Mouse (Mus musculus) limb, embryonic 12.5 days (tissue): ENCODE results near the gene Lrrn4cl. TPM values are rescaled to one million over a fixed set of nuclear protein-coding genes. Genes with fewer than 3 reads are reported as not detected.

ENCODE experiments used
- ATAC-seq: fragments of 200-750 bp; cut with Nextera tagmentation; 2 replicates; pipeline ENCODE4 v1.8.0; 2017; ENCODE audit warnings: low read depth, moderate TSS enrichment; ENCODE audit not compliant: insufficient number of reproducible peaks, insufficient read depth, low FRiP score, low TSS enrichment
- H3K27ac ChIP-seq: fragments of 300-500 bp; sonication (generic); 2 replicates; pipeline ENCODE4 v1.5.1; 2016; ENCODE audit warnings: mild to moderate bottlenecking, moderate library complexity
- H3K27me3 ChIP-seq: fragments of 300-500 bp; sonication (generic); 2 replicates; pipeline ENCODE4 v1.6.1; 2016; ENCODE audit warnings: mild to moderate bottlenecking, moderate library complexity
- H3K36me3 ChIP-seq: fragments of 300-500 bp; sonication (generic); 2 replicates; pipeline ENCODE4 v1.6.1; 2016; ENCODE audit warnings: mild to moderate bottlenecking, moderate library complexity
- H3K4me1 ChIP-seq: fragments of 300-500 bp; sonication (generic); replicated peaks from 2 replicates; pipeline ENCODE4 v1.6.1; 2016
- H3K4me2 ChIP-seq: fragments of 300-500 bp; sonication (generic); 2 replicates; pipeline ENCODE4 v1.6.1; 2016; ENCODE audit warnings: mild to moderate bottlenecking, moderate library complexity
- H3K4me3 ChIP-seq: fragments of 300-500 bp; sonication (generic); replicated peaks from 2 replicates; pipeline ENCODE4 v1.5.1; 2016; ENCODE audit warnings: mild to moderate bottlenecking
- H3K9ac ChIP-seq: fragments of 300-500 bp; sonication (generic); replicated peaks from 2 replicates; pipeline ENCODE4 v1.6.1; 2016; ENCODE audit warnings: mild to moderate bottlenecking, moderate library complexity
- H3K9me3 ChIP-seq: fragments of 300-500 bp; sonication (generic); 2 replicates; pipeline ENCODE4 v1.6.1; 2016; ENCODE audit warnings: mild to moderate bottlenecking, moderate library complexity
- WGBS: fragments of 180-500 bp; shearing (Covaris S2); methylation state at CpG from one replicate; pipeline ENCODE4 v1.1.7; 2016; 5-methylcytosine and 5-hydroxymethylcytosine counted together
- microRNA-seq: library from miRNA; unstranded; fragments of <30 nt; microRNA quantifications from one replicate; pipeline ENCODE4, GENCODE M21; 2017
- polyA plus RNA-seq: library from polyadenylated mRNA; unstranded; fragments of >200 nt; fragmentation: Nextera tagmentation; extraction: Ambion mirVana; gene quantifications from 2 replicates; pipeline ENCODE4 v1.2.1, GENCODE M21; 2016

Gene Lrrn4cl
- polyA plus RNA-seq, 1 experiment from 2014 or later, result 0.24 TPM

DNA sequence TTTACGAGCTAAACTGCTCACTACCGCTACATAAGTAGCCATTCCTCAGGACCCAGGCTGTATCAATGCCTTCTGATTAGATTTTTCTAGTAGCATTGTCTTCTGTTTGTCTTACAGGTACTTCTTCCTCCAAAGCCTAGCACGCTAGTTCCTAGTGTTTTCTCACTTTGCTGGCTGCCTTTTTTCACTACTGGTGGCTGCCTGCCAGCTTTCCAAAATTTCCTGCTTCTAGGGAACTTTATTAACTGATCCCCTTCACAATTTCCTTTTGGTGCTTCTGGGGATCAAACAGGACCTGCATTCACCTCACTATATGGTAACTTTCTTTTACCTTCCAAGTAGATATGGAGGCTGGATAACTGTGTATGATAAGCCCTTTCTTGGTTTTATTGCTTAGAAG is 48.5 kb downstream of the Lrrn4cl start:
- Histone ChIP-seq H3K36me3 (peaks cover 59% of the 10 kb centered on the region), H3K4me1 (peaks cover 27% of the 10 kb centered on the region), H3K27me3 (no peaks in the 10 kb centered on the region), H3K4me3 (peak overlapping the region; percentile 65), H3K4me2 (peak overlapping the region; percentile 80), H3K27ac (no peak overlapping the region), H3K9ac (peak overlapping the region; percentile 86), H3K9me3 (no peaks in the 10 kb centered on the region)
- WGBS, result 55% methylated on average over 3 of the region's 3 CpGs
- no peak for ATAC-seq

DNA sequence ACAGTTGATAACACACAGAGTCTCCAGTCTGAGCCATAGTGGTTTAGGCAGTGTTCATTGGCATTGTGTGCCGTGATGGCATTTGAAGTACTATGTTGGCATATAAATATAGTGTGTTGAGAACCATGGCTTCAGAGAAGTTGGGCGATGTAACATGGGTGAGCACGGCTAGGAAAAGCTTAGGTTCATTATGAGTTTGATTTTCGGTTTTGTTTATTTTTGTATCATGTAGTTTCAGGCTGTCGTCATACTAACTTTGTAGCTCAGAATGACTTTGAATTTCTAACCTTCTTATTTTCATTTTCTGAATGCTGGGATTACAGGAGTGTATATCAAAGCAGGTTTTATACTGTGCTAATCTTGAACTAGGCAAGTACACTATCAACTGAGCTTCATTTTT is 52.8 kb downstream of the Lrrn4cl start:
- Histone ChIP-seq H3K27me3 (no peaks in the 10 kb centered on the region), H3K4me2 (no peak overlapping the region), H3K4me3 (no peak overlapping the region), H3K27ac (no peak overlapping the region), H3K4me1 (peaks cover 9% of the 10 kb centered on the region), H3K9me3 (no peaks in the 10 kb centered on the region), H3K36me3 (peaks cover 71% of the 10 kb centered on the region), H3K9ac (no peak overlapping the region)
- 94% methylated on average over 5 of the region's 5 CpGs for WGBS
- no peak for ATAC-seq

Small RNAs within 50 kb of the gene (microRNA-seq; reads per million reads assigned to microRNA genes)
- not detected for gene Mir5136

Other genes starting within 250 kb of the Lrrn4cl start
- gene Slc22a6, start 232.7 kb upstream of the Lrrn4cl start, polyA plus RNA-seq, result not detected in 2 replicates
- 0.41 and 0.47 TPM in 2 replicates for gene Chrm1, start 187.0 kb upstream of the Lrrn4cl start, polyA plus RNA-seq
- 114 and 115 TPM in 2 replicates for gene Slc3a2, start 127.4 kb upstream of the Lrrn4cl start, polyA plus RNA-seq
- 92.4 and 96.6 TPM in 2 replicates for gene Wdr74, start 114.9 kb upstream of the Lrrn4cl start, polyA plus RNA-seq
- 2.7 and 3.5 TPM in 2 replicates for gene 1700092M07Rik, start 110.0 kb upstream of the Lrrn4cl start, polyA plus RNA-seq
- gene Stx5a, start 109.4 kb upstream of the Lrrn4cl start, polyA plus RNA-seq, result 168 and 169 TPM in 2 replicates
- gene Nxf1, start 93.7 kb upstream of the Lrrn4cl start, polyA plus RNA-seq, result 219 and 237 TPM in 2 replicates
- 206 and 215 TPM in 2 replicates for gene Tmem223, start 79.8 kb upstream of the Lrrn4cl start, polyA plus RNA-seq
- gene Tmem179b, start 76.3 kb upstream of the Lrrn4cl start, polyA plus RNA-seq, result 50.2 and 51.5 TPM in 2 replicates
- 38.8 and 41.8 TPM in 2 replicates for gene Taf6l, start 64.4 kb upstream of the Lrrn4cl start, polyA plus RNA-seq
- 174 and 189 TPM in 2 replicates for gene Polr2g, start 52.2 kb upstream of the Lrrn4cl start, polyA plus RNA-seq
- gene Zbtb3, start 48.2 kb upstream of the Lrrn4cl start, polyA plus RNA-seq, result 6.1 and 6.2 TPM in 2 replicates
- 70.3 and 77.2 TPM in 2 replicates for gene Ttc9c, start 31.4 kb upstream of the Lrrn4cl start, polyA plus RNA-seq
- 6.0 and 6.7 TPM in 2 replicates for gene Hnrnpul2, start 30.8 kb upstream of the Lrrn4cl start, polyA plus RNA-seq
- gene AC129217.1, start 21.0 kb upstream of the Lrrn4cl start, polyA plus RNA-seq, result not detected in 2 replicates
- 43.1 and 43.2 TPM in 2 replicates for gene Bscl2, start 13.3 kb upstream of the Lrrn4cl start, polyA plus RNA-seq
- 10.7 and 12.0 TPM in 2 replicates for gene Gng3, start 11.6 kb upstream of the Lrrn4cl start, polyA plus RNA-seq
- 184 and 185 TPM in 2 replicates for gene Ubxn1, start 20.7 kb downstream of the Lrrn4cl start, polyA plus RNA-seq
- 64.0 and 66.0 TPM in 2 replicates for gene Uqcc3, start 30.2 kb downstream of the Lrrn4cl start, polyA plus RNA-seq
- 82.5 and 112 TPM in 2 replicates for gene Lbhd1, start 33.0 kb downstream of the Lrrn4cl start, polyA plus RNA-seq
- not detected in 2 replicates for gene Gm49403, start 33.2 kb downstream of the Lrrn4cl start, polyA plus RNA-seq
- gene 1810009A15Rik, start 38.1 kb downstream of the Lrrn4cl start, polyA plus RNA-seq, result 112 and 114 TPM in 2 replicates
- not detected in 2 replicates for gene Gm49416, start 38.2 kb downstream of the Lrrn4cl start, polyA plus RNA-seq
- 48.9 and 51.3 TPM in 2 replicates for gene Ints5, start 42.2 kb downstream of the Lrrn4cl start, polyA plus RNA-seq
- 116 and 117 TPM in 2 replicates for gene Ganab, start 47.3 kb downstream of the Lrrn4cl start, polyA plus RNA-seq
- 53.5 and 53.6 TPM in 2 replicates for gene B3gat3, start 69.6 kb downstream of the Lrrn4cl start, polyA plus RNA-seq
- 2.4 and 2.6 TPM in 2 replicates for gene Rom1, start 78.6 kb downstream of the Lrrn4cl start, polyA plus RNA-seq
- gene Eml3, start 78.8 kb downstream of the Lrrn4cl start, polyA plus RNA-seq, result 34.6 and 34.9 TPM in 2 replicates
- 227 and 231 TPM in 2 replicates for gene Mta2, start 91.1 kb downstream of the Lrrn4cl start, polyA plus RNA-seq
- gene Tut1, start 103.1 kb downstream of the Lrrn4cl start, polyA plus RNA-seq, result 37.9 and 39.7 TPM in 2 replicates
- 472 and 476 TPM in 2 replicates for gene Eef1g, start 116.3 kb downstream of the Lrrn4cl start, polyA plus RNA-seq
- 20.5 and 24.1 TPM in 2 replicates for gene Ahnak, start 138.5 kb downstream of the Lrrn4cl start, polyA plus RNA-seq
- gene Scgb1a1, start 237.2 kb downstream of the Lrrn4cl start, polyA plus RNA-seq, result not detected in 2 replicates